Mouse (Mus musculus): ENCODE measurements around the gene Rmnd5a.

DNA sequence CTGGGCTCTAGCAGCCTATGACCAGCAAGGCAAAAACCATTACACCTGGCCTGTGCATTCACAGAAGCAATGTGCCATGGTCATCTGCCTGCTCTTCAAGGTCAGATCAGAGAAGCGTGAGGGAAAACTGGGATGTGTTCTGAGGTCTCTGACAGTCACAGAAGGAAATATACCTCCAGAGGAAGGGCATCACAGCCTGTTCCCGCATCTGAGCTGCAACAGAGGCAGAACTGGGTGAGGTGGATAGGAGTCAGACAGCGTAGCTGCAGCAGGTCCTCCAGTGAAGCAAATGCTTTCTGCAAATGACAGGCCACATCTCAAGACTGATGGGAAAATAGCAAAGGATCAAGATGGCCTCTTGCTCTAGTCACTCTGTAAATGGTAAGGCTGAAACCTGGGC lies 101.5 kb downstream of the Rmnd5a start:
- no peak for TF ChIP-seq CTCF (IDR thresholded peaks at IDR 0.05; ENCODE audit: extremely low read depth, insufficient read depth, low read length)
- TF ChIP-seq POLR2A (IDR thresholded peaks at IDR 0.05; ENCODE audit: extremely low read depth, insufficient read depth, low read length): no peak
